Mouse (Mus musculus) CH12.LX (cell line): ENCODE measurements at regions not wholly inside any gene's neighbourhood (a gene's known extent, or its start where the extent isn't known, plus 50 kb on each side); places are given as distances from the start of the nearest gene placed in this dataset.

Experiments used
- DNase-seq: peaks from one replicate; pipeline ENCODE4 v3.0.0-alpha.2; 2013; ENCODE audit errors: extremely low read depth
- H3K27ac ChIP-seq: 2 replicates; pipeline ENCODE4 v1.5.1; 2012; ENCODE audit warnings: low read depth, mild to moderate bottlenecking, control low read depth, moderate library complexity; ENCODE audit not compliant: insufficient read depth
- H3K27me3 ChIP-seq: replicated peaks from 2 replicates; pipeline ENCODE3; 2012; ENCODE audit warnings: inconsistent platforms
- H3K36me3 ChIP-seq, 2 experiments: replicated peaks in 1 of 2; 2 replicates each; pipeline versions ENCODE3 to v1.6.1; 2012; ENCODE audit warnings: inconsistent platforms in 1 of 2, low read length in 1 of 2, mild to moderate bottlenecking in 1 of 2, mixed read lengths in 1 of 2, moderate library complexity in 1 of 2; ENCODE audit not compliant: control insufficient read depth in 1 of 2, insufficient read depth in 1 of 2
- H3K4me1 ChIP-seq, 2 experiments: 2 replicates each; pipeline ENCODE4 v1.6.1; 2012; ENCODE audit warnings: inconsistent platforms in 1 of 2, moderate library complexity in 1 of 2; ENCODE audit not compliant: insufficient read depth in 2 of 2, control insufficient read depth in 1 of 2
- H3K4me2 ChIP-seq: 2 replicates; pipeline ENCODE4 v1.6.1; 2012; ENCODE audit warnings: low read depth, mild to moderate bottlenecking, control low read depth; ENCODE audit not compliant: poor library complexity, insufficient read depth, severe bottlenecking
- H3K4me3 ChIP-seq, 3 experiments: fragments of 150-350 bp in 1 of 3; sonication (generic) in 1 of 3; replicated peaks in 1 of 3; 2 replicates each; pipeline versions ENCODE3 to v1.5.1; 2011 to 2012; ENCODE audit warnings: low read depth in 2 of 3, low read length in 2 of 3, mild to moderate bottlenecking in 2 of 3, moderate library complexity in 2 of 3, control low read depth in 1 of 3, improper control_type of control experiment in 1 of 3, inconsistent platforms in 1 of 3, mixed read lengths in 1 of 3; ENCODE audit not compliant: poor library complexity in 1 of 3
- H3K79me2 ChIP-seq: replicated peaks from 2 replicates; pipeline ENCODE4 v1.6.1; 2012; ENCODE audit warnings: mild to moderate bottlenecking, moderate library complexity; ENCODE audit not compliant: control insufficient read depth, poor library complexity, insufficient read depth, severe bottlenecking; ENCODE audit errors: extremely low read depth
- H3K9ac ChIP-seq: 2 replicates; pipeline ENCODE4 v1.6.1; 2012; ENCODE audit warnings: low read depth, mild to moderate bottlenecking, control low read depth, moderate library complexity; ENCODE audit not compliant: insufficient read depth
- H3K9me3 ChIP-seq: replicated peaks from 2 replicates; pipeline ENCODE3; 2012; ENCODE audit warnings: low read length, inconsistent platforms, mixed read lengths
- E2F4 ChIP-seq: IDR thresholded peaks from 2 replicates; pipeline ENCODE4 v1.6.1; 2011; ENCODE audit warnings: low read depth, low read length, improper control_type of control experiment; ENCODE audit not compliant: insufficient replicate concordance
- EP300 ChIP-seq: IDR thresholded peaks from 2 replicates; pipeline ENCODE4 v1.6.1; 2011; ENCODE audit warnings: low read length, improper control_type of control experiment
- JUN ChIP-seq: IDR thresholded peaks from 2 replicates; pipeline ENCODE4 v1.6.1; 2011; ENCODE audit warnings: low read depth, mild to moderate bottlenecking, low read length, improper control_type of control experiment, moderate library complexity; ENCODE audit not compliant: insufficient read depth
- MAFK ChIP-seq: IDR thresholded peaks from 2 replicates; pipeline ENCODE4 v1.6.1; 2011; ENCODE audit warnings: low read length, improper control_type of control experiment; ENCODE audit not compliant: insufficient replicate concordance
- PAX5 ChIP-seq: IDR thresholded peaks from 2 replicates; pipeline ENCODE4 v1.6.1; 2012; ENCODE audit warnings: low read length, inconsistent platforms, mixed read lengths
- POLR2A ChIP-seq: IDR thresholded peaks from 2 replicates; pipeline ENCODE4 v1.6.1; 2011; ENCODE audit warnings: low read depth, mild to moderate bottlenecking, improper control_type of control experiment, low read length
- RAD21 ChIP-seq: IDR thresholded peaks from 2 replicates; pipeline ENCODE4 v1.6.1; 2011; ENCODE audit warnings: low read depth, mild to moderate bottlenecking, low read length, improper control_type of control experiment, moderate library complexity
- RCOR1 ChIP-seq: conservative IDR thresholded peaks from 2 replicates; pipeline ENCODE4 v1.6.1; 2012; ENCODE audit warnings: low read depth, mild to moderate bottlenecking, inconsistent platforms, low read length, improper control_type of control experiment
- TCF12 ChIP-seq: IDR thresholded peaks from 2 replicates; pipeline ENCODE4 v1.6.1; 2014; ENCODE audit warnings: low read depth, mild to moderate bottlenecking, inconsistent platforms, low read length, improper control_type of control experiment
- UBTF ChIP-seq: IDR thresholded peaks from 2 replicates; pipeline ENCODE4 v1.6.1; 2012; ENCODE audit warnings: low read depth, mild to moderate bottlenecking, inconsistent platforms, low read length, improper control_type of control experiment, moderate library complexity
- USF2 ChIP-seq: conservative IDR thresholded peaks from 2 replicates; pipeline ENCODE4 v1.6.1; 2011; ENCODE audit warnings: low read depth, low read length, improper control_type of control experiment
- ZKSCAN1 ChIP-seq: IDR thresholded peaks from 2 replicates; pipeline ENCODE4 v1.6.1; 2012; ENCODE audit warnings: low read depth, inconsistent platforms, low read length, improper control_type of control experiment, borderline replicate concordance
- dilution Hi-C: fragments of 300-500 bp; cut with MboI; formaldehyde crosslinking; loops from 2 replicates; pipeline ENCODE4 v1.14.3; 2020; ENCODE audit warnings: low sequenced_read_pairs; ENCODE audit not compliant: extremely low pct_unique_long_range_greater_than_20kb, extremely low pct_ligation_motif_present
- in situ Hi-C: fragments of 300-500 bp; cut with MboI; formaldehyde crosslinking; loops from 3 replicates; pipeline ENCODE4 v1.14.3; 2019; ENCODE audit warnings: low sequenced_read_pairs, low pct_ligation_motif_present, low pct_unique_long_range_greater_than_20kb, mixed read lengths

DNA sequence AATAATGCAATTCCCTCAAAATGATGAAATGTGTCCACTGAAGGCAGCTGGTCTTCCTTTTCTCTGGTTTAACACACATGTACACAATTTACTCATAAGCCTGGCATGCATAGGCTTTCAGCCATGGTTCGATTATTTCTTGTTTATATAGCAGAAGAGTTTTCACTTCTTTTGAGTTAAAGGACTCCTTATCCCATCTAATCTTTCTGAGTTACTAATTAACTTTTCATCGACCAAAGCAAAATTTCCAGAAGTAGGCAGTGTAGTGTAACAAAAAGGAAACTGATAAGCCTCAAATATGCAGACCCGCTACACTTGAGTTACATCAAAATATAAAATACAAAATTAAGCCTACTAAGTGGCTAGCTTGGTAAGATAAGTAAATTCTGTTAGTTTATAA, 620.5 kb upstream of the Akr1e1 start:
- Histone ChIP-seq H3K9me3 (no peaks in the 10 kb centered on the region), H3K4me1 (peaks cover 0 to 5% of the 10 kb centered on the region in 2 experiments; a peak in 1 of 4 replicates), H3K79me2 (no peaks in the 10 kb centered on the region), H3K4me3 (no peak overlapping the region), H3K27ac (no peak overlapping the region), H3K27me3 (no peaks in the 10 kb centered on the region), H3K4me2 (no peak overlapping the region), H3K36me3 (no peaks in the 10 kb centered on the region), H3K9ac (no peak overlapping the region)
- in situ Hi-C loops = no loop called here
- no peak for TF ChIP-seq ZKSCAN1
- no peak for TF ChIP-seq E2F4
- no peak for TF ChIP-seq MAFK
- no peak for TF ChIP-seq PAX5
- TF ChIP-seq TCF12 = no peak
- TF ChIP-seq POLR2A = no peak
- TF ChIP-seq EP300 = no peak
- no peak for TF ChIP-seq JUN
- TF ChIP-seq USF2 = no peak
- no peak for DNase-seq
- dilution Hi-C loops = no loop called here

DNA sequence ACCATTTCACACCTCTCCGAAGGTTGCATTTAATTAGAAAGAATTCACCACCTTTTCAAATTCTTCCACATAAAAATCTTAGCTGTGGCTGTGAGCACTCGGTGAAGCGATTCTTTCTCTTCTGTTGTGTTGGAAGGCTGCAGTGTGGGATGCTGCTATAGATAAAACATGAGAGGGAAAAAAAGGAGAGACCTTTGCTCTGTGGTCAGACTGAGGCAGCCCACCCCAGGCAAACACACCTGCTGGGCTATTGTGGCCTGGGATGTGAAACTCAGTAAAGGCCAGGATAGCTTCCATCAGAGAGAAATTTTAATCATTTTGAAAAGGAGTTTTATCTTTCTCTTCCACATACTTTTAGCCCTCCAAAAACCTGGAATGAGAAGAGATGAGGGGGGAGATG, 625.3 kb upstream of the Akr1e1 start:
- H3K4me1 ChIP-seq = peaks cover 0 to 5% of the 10 kb centered on the region in 2 experiments; a peak in 1 of 4 replicates
- dilution Hi-C loops (no loop called here), in situ Hi-C loops (no loop called here)
- H3K36me3 ChIP-seq = no peaks in the 10 kb centered on the region
- H3K4me3 ChIP-seq = no peak overlapping the region
- no peak overlapping the region for H3K9ac ChIP-seq
- H3K79me2 ChIP-seq = no peaks in the 10 kb centered on the region
- no peaks in the 10 kb centered on the region for H3K27me3 ChIP-seq
- no peak overlapping the region for H3K4me2 ChIP-seq
- H3K27ac ChIP-seq = no peak overlapping the region
- TF ChIP-seq RAD21 (no peak), UBTF (no peak), PAX5 (no peak)
- no peaks in the 10 kb centered on the region for H3K9me3 ChIP-seq
- no peak for DNase-seq

DNA sequence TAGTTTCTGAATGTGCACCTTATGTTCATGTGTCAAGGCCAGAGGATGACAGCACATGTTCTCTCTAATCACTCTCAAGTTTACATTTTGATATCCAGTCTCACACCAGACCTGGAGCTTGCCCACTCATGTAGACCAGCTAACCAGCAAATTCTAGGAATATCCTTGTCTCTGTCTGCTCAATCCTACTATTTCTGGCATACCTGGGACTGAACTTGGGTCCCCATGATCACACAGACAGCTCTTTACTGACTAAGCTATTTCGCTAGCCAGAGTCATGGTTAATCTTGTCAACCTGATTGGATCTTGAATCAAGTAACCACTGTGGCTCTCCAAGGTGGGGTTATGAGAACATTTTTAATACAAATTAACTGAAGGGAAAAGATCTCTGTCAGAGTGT, 625.9 kb upstream of the Klf6 start:
- Histone ChIP-seq H3K4me1 (peaks cover 0 to 5% of the 10 kb centered on the region in 2 experiments; a peak in 1 of 4 replicates), H3K27me3 (no peaks in the 10 kb centered on the region), H3K36me3 (no peaks in the 10 kb centered on the region), H3K27ac (no peak overlapping the region), H3K9me3 (no peaks in the 10 kb centered on the region), H3K79me2 (no peaks in the 10 kb centered on the region), H3K9ac (no peak overlapping the region), H3K4me2 (no peak overlapping the region), H3K4me3 (no peak overlapping the region)
- DNase-seq = no peak
- TF ChIP-seq RCOR1 = no peak
- in situ Hi-C loops = no loop called here
- dilution Hi-C loops = no loop called here
